Mouse (Mus musculus): ENCODE results near the gene Bpifb9a. TPM values are rescaled to one million over a fixed set of nuclear protein-coding genes. Genes with fewer than 3 reads are reported as not detected.
"Not testable (repeated sequence)": the region's sequence is repeated elsewhere in the genome, so short reads cannot be mapped to it uniquely, and the experiment has no call there.

Bpifb9a gene
- total and polyA plus RNA-seq, 3 experiments, result not detected

DNA sequence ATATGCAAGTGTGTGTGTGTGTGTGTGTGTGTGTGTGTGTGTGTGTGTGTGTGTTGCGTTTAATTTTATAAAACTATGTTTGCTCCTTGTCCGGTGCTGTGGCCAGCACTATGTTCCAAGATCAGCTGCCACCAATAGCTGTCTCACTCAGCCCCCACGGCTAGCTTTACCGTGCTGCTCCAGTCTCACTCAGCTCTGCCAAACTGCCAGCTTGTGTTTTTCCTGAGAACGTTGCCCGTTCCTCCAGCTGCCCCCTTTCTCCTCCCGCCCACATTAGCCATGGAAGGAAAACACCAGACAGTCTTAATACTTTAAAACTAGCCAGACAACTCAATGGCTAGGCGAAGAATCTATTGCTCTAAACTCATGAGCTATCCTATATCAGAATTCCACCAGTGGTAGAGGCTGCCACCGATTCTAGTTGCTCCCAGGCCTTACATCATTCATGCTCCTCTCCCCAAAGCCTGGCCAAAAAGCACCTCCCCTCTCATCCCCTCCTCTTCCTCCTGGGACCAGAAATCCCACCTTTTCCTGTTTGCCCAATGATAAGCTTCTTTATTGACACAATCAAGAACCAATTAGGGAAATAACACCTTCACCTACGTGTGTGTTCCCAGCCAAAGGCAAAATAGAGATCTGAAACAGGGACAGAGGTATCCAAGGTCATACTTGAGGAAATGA lies 14.2 kb upstream of the Bpifb9a start:
- H3K27me3 ChIP-seq (replicated peaks), result peaks cover 43% of the 10 kb centered on the region
- no peak overlapping the region for H3K27ac ChIP-seq (ENCODE audit: insufficient read depth, low read depth)
- TF ChIP-seq ELF1 (IDR thresholded peaks at IDR 0.05; ENCODE audit: low read depth, low read length) (no peak), GABPA (IDR thresholded peaks at IDR 0.05; ENCODE audit: insufficient replicate concordance, low read depth, low read length) (no peak), MEF2A (IDR thresholded peaks at IDR 0.05; ENCODE audit: borderline replicate concordance, low read depth, low read length) (no peak), JUN (IDR thresholded peaks at IDR 0.05; ENCODE audit: insufficient read depth, low read depth, low read length) (no peak), JUND (conservative IDR thresholded peaks at IDR 0.05; ENCODE audit: low read depth, low read length) (no peak), CHD1 (IDR thresholded peaks at IDR 0.05; ENCODE audit: low read depth, low read length) (no peak)
- in situ Hi-C loops (cut with MboI; ENCODE audit: low pct_ligation_motif_present, low pct_unique_long_range_greater_than_20kb, low sequenced_read_pairs), result no loop called here
- H3K4me2 ChIP-seq (ENCODE audit: insufficient read depth, low read depth, poor library complexity, severe bottlenecking), result no peak overlapping the region
- no peaks in the 10 kb centered on the region for H3K79me2 ChIP-seq (replicated peaks; ENCODE audit: control insufficient read depth, extremely low read depth, insufficient read depth, poor library complexity, severe bottlenecking)
- no peaks in the 10 kb centered on the region for H3K36me3 ChIP-seq (replicated peaks in 1 of 2; ENCODE audit: control insufficient read depth in 1 of 2, insufficient read depth in 1 of 2, low read length in 1 of 2)
- no peak overlapping the region for H3K9ac ChIP-seq (ENCODE audit: insufficient read depth, low read depth)
- peaks cover 27% of the 10 kb centered on the region for H3K9me3 ChIP-seq (replicated peaks; ENCODE audit: low read length)
- DNase-seq (ENCODE audit: extremely low read depth), result no peak
- H3K4me1 ChIP-seq (ENCODE audit: control insufficient read depth in 1 of 2, insufficient read depth in 2 of 2), result no peaks in the 10 kb centered on the region
- no peak overlapping the region for H3K4me3 ChIP-seq (replicated peaks in 1 of 3; ENCODE audit: low read depth in 2 of 3, low read length in 2 of 3, poor library complexity in 1 of 3)
- dilution Hi-C loops (cut with MboI; ENCODE audit: extremely low pct_ligation_motif_present, extremely low pct_unique_long_range_greater_than_20kb, low sequenced_read_pairs), result no loop called here

DNA sequence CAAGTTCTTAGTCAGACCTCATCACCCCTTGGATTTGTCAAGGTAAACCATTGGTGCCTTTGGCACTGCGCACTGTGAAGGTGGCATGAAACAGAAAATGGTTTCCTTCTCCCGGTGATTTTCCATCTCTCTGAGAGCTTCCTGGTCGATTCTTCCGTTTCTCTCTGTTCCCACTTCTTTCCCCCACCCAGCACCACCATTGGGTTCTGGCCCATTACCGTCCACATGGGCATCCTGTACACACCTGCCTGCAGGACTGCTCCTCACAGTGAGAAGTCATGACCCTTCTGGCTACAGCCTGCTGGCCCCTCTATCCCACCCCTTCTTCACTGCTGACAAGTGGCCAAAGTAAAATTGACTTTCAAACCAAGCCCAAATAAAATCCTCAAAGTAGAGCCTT lies 12.3 kb upstream of the Bpifb9a start:
- Histone ChIP-seq H3K36me3 (replicated peaks in 1 of 2; ENCODE audit: control insufficient read depth in 1 of 2, insufficient read depth in 1 of 2, low read length in 1 of 2) (no peaks in the 10 kb centered on the region), H3K9ac (ENCODE audit: insufficient read depth, low read depth) (no peak overlapping the region), H3K79me2 (replicated peaks; ENCODE audit: control insufficient read depth, extremely low read depth, insufficient read depth, poor library complexity, severe bottlenecking) (no peaks in the 10 kb centered on the region), H3K4me3 (replicated peaks in 1 of 3; ENCODE audit: low read depth in 2 of 3, low read length in 2 of 3, poor library complexity in 1 of 3) (no peak overlapping the region), H3K27me3 (replicated peaks) (peaks cover 42% of the 10 kb centered on the region), H3K4me1 (ENCODE audit: control insufficient read depth in 1 of 2, insufficient read depth in 2 of 2) (no peaks in the 10 kb centered on the region), H3K27ac (ENCODE audit: insufficient read depth, low read depth) (no peak overlapping the region), H3K4me2 (ENCODE audit: insufficient read depth, low read depth, poor library complexity, severe bottlenecking) (no peak overlapping the region), H3K9me3 (replicated peaks; ENCODE audit: low read length) (peaks cover 23% of the 10 kb centered on the region)
- TF ChIP-seq ZC3H11A (IDR thresholded peaks at IDR 0.05; ENCODE audit: low read depth, low read length), result no peak
- no peak for TF ChIP-seq POLR2AphosphoS2 (IDR thresholded peaks at IDR 0.05; ENCODE audit: low read depth, low read length)
- TF ChIP-seq RCOR1 (conservative IDR thresholded peaks at IDR 0.05; ENCODE audit: low read depth, low read length), result no peak
- TF ChIP-seq GABPA (IDR thresholded peaks at IDR 0.05; ENCODE audit: insufficient replicate concordance, low read depth, low read length), result no peak
- no peak for TF ChIP-seq JUN (IDR thresholded peaks at IDR 0.05; ENCODE audit: insufficient read depth, low read depth, low read length)
- TF ChIP-seq ELF1 (IDR thresholded peaks at IDR 0.05; ENCODE audit: low read depth, low read length), result no peak
- no peak for TF ChIP-seq MAFK (IDR thresholded peaks at IDR 0.05; ENCODE audit: insufficient replicate concordance, low read length)
- TF ChIP-seq TCF12 (IDR thresholded peaks at IDR 0.05; ENCODE audit: low read depth, low read length), result no peak
- no peak for TF ChIP-seq ZKSCAN1 (IDR thresholded peaks at IDR 0.05; ENCODE audit: borderline replicate concordance, low read depth, low read length)
- no peak for TF ChIP-seq RAD21 (IDR thresholded peaks at IDR 0.05; ENCODE audit: low read depth, low read length)
- no peak for TF ChIP-seq UBTF (IDR thresholded peaks at IDR 0.05; ENCODE audit: low read depth, low read length)
- TF ChIP-seq ZMIZ1 (IDR thresholded peaks at IDR 0.05; ENCODE audit: low read depth, low read length), result no peak
- TF ChIP-seq ETS1 (conservative IDR thresholded peaks at IDR 0.05; ENCODE audit: low read depth, low read length), result no peak
- TF ChIP-seq CHD2 (IDR thresholded peaks at IDR 0.05; ENCODE audit: low read length), result no peak
- TF ChIP-seq NELFE (IDR thresholded peaks at IDR 0.05; ENCODE audit: low read depth, low read length), result no peak
- TF ChIP-seq EP300 (IDR thresholded peaks at IDR 0.05; ENCODE audit: low read length), result no peak
- no peak for TF ChIP-seq POLR2A (IDR thresholded peaks at IDR 0.05; ENCODE audit: low read depth, low read length)
- no peak for TF ChIP-seq JUND (conservative IDR thresholded peaks at IDR 0.05; ENCODE audit: low read depth, low read length)
- DNase-seq (ENCODE audit: extremely low read depth), result no peak
- dilution Hi-C loops (cut with MboI; ENCODE audit: extremely low pct_ligation_motif_present, extremely low pct_unique_long_range_greater_than_20kb, low sequenced_read_pairs), result no loop called here
- in situ Hi-C loops (cut with MboI; ENCODE audit: low pct_ligation_motif_present, low pct_unique_long_range_greater_than_20kb, low sequenced_read_pairs), result no loop called here

DNA sequence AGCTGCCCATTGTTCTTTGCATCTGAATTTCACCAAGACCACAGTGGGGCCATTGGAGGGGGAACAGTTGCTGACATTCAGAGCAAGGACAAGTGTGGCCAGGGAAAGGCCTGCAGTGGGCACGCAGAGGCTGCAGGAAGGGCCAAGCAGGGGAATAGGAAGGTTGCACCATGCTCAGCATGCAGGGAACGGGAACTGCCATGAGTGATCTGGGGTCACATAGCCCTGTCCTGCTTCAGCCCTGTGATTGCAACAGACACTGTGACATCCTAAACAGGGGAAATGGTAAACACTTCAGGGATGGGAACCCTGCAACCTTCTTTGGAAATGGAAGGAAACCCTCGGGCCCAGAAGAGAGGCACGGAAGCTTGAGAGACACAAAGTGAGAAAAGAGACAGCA lies 2.4 kb upstream of the Bpifb9a start:
- H3K27ac ChIP-seq (ENCODE audit: insufficient read depth, low read depth); H3K36me3 ChIP-seq (replicated peaks in 1 of 2; ENCODE audit: control insufficient read depth in 1 of 2, insufficient read depth in 1 of 2, low read length in 1 of 2); DNase-seq (ENCODE audit: extremely low read depth); H3K9ac ChIP-seq (ENCODE audit: insufficient read depth, low read depth); H3K79me2 ChIP-seq (replicated peaks; ENCODE audit: control insufficient read depth, extremely low read depth, insufficient read depth, poor library complexity, severe bottlenecking); H3K4me3 ChIP-seq (replicated peaks in 1 of 3; ENCODE audit: low read depth in 2 of 3, low read length in 2 of 3, poor library complexity in 1 of 3); H3K9me3 ChIP-seq (replicated peaks; ENCODE audit: low read length); H3K4me2 ChIP-seq (ENCODE audit: insufficient read depth, low read depth, poor library complexity, severe bottlenecking); H3K4me1 ChIP-seq (ENCODE audit: control insufficient read depth in 1 of 2, insufficient read depth in 2 of 2); dilution Hi-C loops (cut with MboI; ENCODE audit: extremely low pct_ligation_motif_present, extremely low pct_unique_long_range_greater_than_20kb, low sequenced_read_pairs); in situ Hi-C loops (cut with MboI; ENCODE audit: low pct_ligation_motif_present, low pct_unique_long_range_greater_than_20kb, low sequenced_read_pairs): not testable (repeated sequence)
- H3K27me3 ChIP-seq (replicated peaks), result peaks cover 47% of the 10 kb centered on the region
